Mouse (Mus musculus) kidney, embryonic 16.5 days (tissue): ENCODE measurements around the gene Slit3. TPM values are rescaled to one million over a fixed set of nuclear protein-coding genes. Genes with fewer than 3 reads are reported as not detected.

ENCODE experiments used
- ATAC-seq: fragments of 200-750 bp; cut with Nextera tagmentation; 2 replicates; pipeline ENCODE4 v1.8.0; 2017; ENCODE audit warnings: moderate TSS enrichment; ENCODE audit not compliant: low FRiP score, low TSS enrichment
- H3K27ac ChIP-seq: fragments of 300-500 bp; sonication (generic); 2 replicates; pipeline ENCODE4 v1.5.1; 2014; ENCODE audit warnings: low read length
- H3K27me3 ChIP-seq: fragments of 300-500 bp; sonication (generic); 2 replicates; pipeline ENCODE4 v1.6.1; 2014; ENCODE audit warnings: low read length, control low read depth, mixed read lengths; ENCODE audit not compliant: insufficient read depth
- H3K36me3 ChIP-seq: fragments of 300-500 bp; sonication (generic); 2 replicates; pipeline ENCODE4 v1.6.1; 2014; ENCODE audit warnings: low read length, control low read depth, mixed read lengths; ENCODE audit not compliant: insufficient read depth
- H3K4me1 ChIP-seq: fragments of 300-500 bp; sonication (generic); 2 replicates; pipeline ENCODE4 v1.6.1; 2014; ENCODE audit warnings: low read length, control low read depth, mixed read lengths; ENCODE audit not compliant: insufficient read depth
- H3K4me2 ChIP-seq: fragments of 300-500 bp; sonication (generic); replicated peaks from 2 replicates; pipeline ENCODE4 v1.6.1; 2014; ENCODE audit warnings: low read depth, low read length
- H3K4me3 ChIP-seq: fragments of 300-500 bp; sonication (generic); 2 replicates; pipeline ENCODE4 v1.5.1; 2014; ENCODE audit warnings: mild to moderate bottlenecking, low read length
- H3K9ac ChIP-seq: fragments of 300-500 bp; sonication (generic); replicated peaks from 2 replicates; pipeline ENCODE4 v1.6.1; 2014; ENCODE audit warnings: low read length
- H3K9me3 ChIP-seq: fragments of 300-500 bp; sonication (generic); 2 replicates; pipeline ENCODE4 v1.6.1; 2016; ENCODE audit warnings: low read length, control low read depth
- WGBS: fragments of 180-500 bp; shearing (Covaris S2); extraction: QIAGEN DNeasy Blood & Tissue Kit; methylation state at CpG from one replicate; pipeline ENCODE4 v1.1.7; 2014; 5-methylcytosine and 5-hydroxymethylcytosine counted together
- polyA plus RNA-seq: library from polyadenylated mRNA; unstranded; fragments of >200 nt; fragmentation: Nextera tagmentation; extraction: Ambion mirVana; gene quantifications from 2 replicates; pipeline ENCODE4 v1.2.1, GENCODE M21; 2015

Slit3 gene
- polyA plus RNA-seq, 1 experiment from 2014 or later: 8.3 TPM

DNA sequence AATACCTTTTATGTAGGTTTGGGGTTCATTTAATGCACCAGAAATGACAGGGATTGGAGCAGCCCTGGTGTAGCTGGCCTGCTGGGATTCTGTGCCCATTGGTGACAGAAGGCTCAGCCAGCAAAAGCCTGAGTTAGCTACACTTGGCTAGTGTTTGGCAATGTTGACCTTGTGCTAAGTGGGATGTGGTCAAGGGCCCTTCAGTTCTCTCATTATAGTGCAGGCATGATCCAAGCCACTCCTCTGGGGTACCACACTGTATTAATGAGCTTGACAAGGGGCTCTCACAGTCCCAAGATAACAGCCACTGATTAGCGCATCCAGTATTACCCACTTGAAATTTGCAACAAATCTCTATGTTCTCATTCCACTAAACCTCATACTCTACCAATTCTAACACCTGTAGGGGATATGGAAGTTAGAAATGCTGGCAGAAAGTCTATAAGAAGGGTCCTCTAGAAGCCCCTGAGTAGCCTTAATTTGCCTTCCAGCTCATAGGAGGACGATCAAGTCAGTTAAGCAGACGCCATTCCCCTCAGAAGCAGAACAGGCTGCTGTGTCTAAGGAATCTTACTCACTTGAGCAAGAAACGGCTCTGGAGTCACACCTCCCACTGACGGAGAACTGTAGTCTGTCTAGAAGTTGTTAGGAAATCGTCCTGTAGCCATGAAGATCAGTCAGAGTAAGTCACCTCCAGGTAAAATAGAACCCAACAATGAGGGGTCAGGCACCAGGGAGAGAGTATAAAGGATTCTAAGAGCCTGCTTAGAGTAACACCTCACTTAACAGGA, 448.3 kb downstream of the Slit3 start:
- H3K27me3 ChIP-seq: peaks cover 4% of the 10 kb centered on the region; the same call in 1 of the 2 replicates
- H3K4me3 ChIP-seq: no peak overlapping the region
- no peak for ATAC-seq
- H3K4me1 ChIP-seq: peaks cover 9% of the 10 kb centered on the region
- H3K9me3 ChIP-seq: no peaks in the 10 kb centered on the region
- 69% methylated on average over 6 of the region's 6 CpGs for WGBS
- no peak overlapping the region for H3K9ac ChIP-seq
- H3K36me3 ChIP-seq: no peaks in the 10 kb centered on the region
- no peak overlapping the region for H3K4me2 ChIP-seq
- no peak overlapping the region for H3K27ac ChIP-seq

DNA sequence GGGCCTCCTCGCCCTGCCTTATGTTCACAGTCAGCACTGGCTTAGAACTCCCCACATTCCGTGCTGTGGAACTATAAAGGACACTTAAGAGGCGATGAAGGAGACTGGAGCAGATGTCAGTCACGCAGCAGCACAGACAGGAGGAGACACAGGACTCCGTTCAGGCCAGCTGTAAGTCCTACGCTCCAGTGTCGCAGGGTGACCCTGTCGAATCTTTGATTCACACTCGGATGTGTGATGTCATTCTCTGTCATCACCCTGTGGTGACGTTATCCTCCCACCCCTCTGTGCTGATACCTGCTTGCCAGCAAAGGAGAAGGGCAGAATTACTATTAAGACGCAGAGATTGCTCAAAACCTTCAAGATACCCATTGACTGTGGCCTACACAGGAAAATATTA, 448.9 kb downstream of the Slit3 start:
- Histone ChIP-seq H3K9me3 (no peaks in the 10 kb centered on the region), H3K4me2 (no peak overlapping the region), H3K36me3 (no peaks in the 10 kb centered on the region), H3K4me3 (no peak overlapping the region), H3K9ac (no peak overlapping the region), H3K27me3 (0 out of 2 replicates have a peak, but pooled peaks cover under 1% of the 10 kb centered on the region), H3K27ac (no peak overlapping the region), H3K4me1 (peaks cover 8% of the 10 kb centered on the region)
- 72% methylated on average over 11 of the region's 11 CpGs for WGBS
- ATAC-seq: no peak

DNA sequence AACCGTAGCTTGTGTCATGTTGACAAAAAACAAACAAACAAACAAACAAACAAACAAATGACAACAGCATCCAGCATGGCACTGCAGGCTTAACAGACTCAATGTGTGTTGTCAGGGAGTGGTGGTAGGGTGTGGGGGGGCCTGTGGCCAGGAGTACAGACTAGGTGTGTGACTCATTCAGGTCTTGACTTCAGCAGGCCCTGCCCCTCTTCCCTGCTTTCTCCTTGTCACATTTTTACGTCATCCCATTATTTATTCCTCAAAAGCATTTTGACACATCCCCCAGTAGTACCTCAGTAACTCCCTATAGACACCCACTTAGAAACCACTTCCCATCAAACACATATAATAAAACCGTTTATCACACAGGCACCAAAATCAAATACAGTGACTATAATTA, 450.9 kb downstream of the Slit3 start:
- H3K9ac ChIP-seq: no peak overlapping the region
- H3K36me3 ChIP-seq: no peaks in the 10 kb centered on the region
- no peaks in the 10 kb centered on the region for H3K9me3 ChIP-seq
- H3K4me3 ChIP-seq: no peak overlapping the region
- no peak overlapping the region for H3K4me2 ChIP-seq
- 81% methylated on average over 3 of the region's 3 CpGs for WGBS
- H3K27ac ChIP-seq: no peak overlapping the region
- ATAC-seq: no peak
- no peaks in the 10 kb centered on the region for H3K4me1 ChIP-seq
- no peaks in the 10 kb centered on the region for H3K27me3 ChIP-seq

DNA sequence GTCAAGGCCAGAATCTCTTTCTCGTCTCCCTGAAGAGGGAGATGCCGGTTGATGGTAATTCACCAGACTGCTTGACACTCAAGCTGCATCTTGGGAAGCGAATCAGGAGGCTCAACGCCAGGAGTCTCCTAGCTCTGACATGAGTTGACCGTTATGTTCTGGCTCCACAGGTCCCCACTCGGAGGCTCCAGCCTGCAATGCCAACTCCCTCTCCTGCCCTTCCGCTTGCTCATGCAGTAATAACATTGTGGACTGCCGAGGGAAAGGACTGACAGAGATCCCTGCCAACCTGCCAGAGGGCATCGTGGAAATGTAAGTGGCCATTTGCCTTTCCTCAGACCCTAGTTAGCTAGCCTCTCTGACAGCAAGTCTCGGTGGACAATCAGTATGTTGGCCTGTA, 457.8 kb downstream of the Slit3 start:
- Histone ChIP-seq H3K4me3 (no peak overlapping the region), H3K4me2 (no peak overlapping the region), H3K9ac (no peak overlapping the region), H3K9me3 (no peaks in the 10 kb centered on the region), H3K27me3 (no peaks in the 10 kb centered on the region), H3K4me1 (no peaks in the 10 kb centered on the region), H3K36me3 (no peaks in the 10 kb centered on the region), H3K27ac (no peak overlapping the region)
- 86% methylated on average over 10 of the region's 10 CpGs for WGBS
- ATAC-seq: no peak

DNA sequence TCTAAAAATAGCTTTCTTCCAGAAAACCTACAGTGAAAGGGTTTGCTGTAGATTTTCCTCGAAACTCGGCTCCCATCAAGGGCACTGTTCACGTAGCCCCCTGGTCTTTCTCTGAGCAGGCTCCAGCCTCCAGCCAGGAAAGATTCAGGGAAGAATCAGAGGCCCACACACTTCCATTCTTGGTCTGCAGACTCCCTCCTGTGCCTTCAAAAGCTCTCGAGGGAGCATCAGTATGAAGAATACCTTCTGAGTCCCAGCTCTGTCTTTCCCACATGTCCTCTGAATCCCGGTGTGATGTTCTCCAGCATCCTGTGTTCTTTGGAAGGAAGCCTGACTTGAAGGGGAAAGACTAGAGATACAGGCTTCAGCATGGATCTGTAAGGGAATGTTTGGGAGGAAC, 461.6 kb downstream of the Slit3 start:
- no peak overlapping the region for H3K9ac ChIP-seq
- H3K9me3 ChIP-seq: no peaks in the 10 kb centered on the region
- 78% methylated on average over 5 of the region's 5 CpGs for WGBS
- H3K27me3 ChIP-seq: no peaks in the 10 kb centered on the region
- no peak overlapping the region for H3K27ac ChIP-seq
- no peak overlapping the region for H3K4me2 ChIP-seq
- no peak overlapping the region for H3K4me3 ChIP-seq
- no peaks in the 10 kb centered on the region for H3K36me3 ChIP-seq
- H3K4me1 ChIP-seq: no peaks in the 10 kb centered on the region
- ATAC-seq: no peak

DNA sequence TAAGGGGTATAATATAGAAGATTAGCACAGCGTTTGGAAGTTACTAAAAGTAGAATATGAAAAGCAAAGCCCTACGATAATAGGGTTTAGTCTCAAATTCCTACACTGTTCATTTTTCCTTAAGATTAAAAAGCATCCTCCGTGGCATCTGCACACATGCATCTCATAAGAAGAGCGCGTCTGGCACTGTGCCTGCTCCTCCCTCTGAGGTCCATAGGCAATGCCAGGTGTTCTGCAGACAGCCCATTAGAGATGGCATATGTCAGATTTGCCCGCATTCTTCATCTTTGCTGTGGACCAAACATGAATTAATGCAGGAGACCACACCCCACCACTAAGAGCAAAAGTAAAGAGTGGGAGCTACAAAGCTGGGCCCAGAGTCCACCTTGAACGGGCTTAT, 462.6 kb downstream of the Slit3 start:
- Histone ChIP-seq H3K4me3 (no peak overlapping the region), H3K27me3 (0 out of 2 replicates have a peak, but pooled peaks cover 6% of the 10 kb centered on the region), H3K9me3 (no peaks in the 10 kb centered on the region), H3K9ac (no peak overlapping the region), H3K4me2 (no peak overlapping the region), H3K27ac (no peak overlapping the region), H3K36me3 (no peaks in the 10 kb centered on the region), H3K4me1 (no peaks in the 10 kb centered on the region)
- no peak for ATAC-seq
- 90% methylated on average over 7 of the region's 7 CpGs for WGBS

DNA sequence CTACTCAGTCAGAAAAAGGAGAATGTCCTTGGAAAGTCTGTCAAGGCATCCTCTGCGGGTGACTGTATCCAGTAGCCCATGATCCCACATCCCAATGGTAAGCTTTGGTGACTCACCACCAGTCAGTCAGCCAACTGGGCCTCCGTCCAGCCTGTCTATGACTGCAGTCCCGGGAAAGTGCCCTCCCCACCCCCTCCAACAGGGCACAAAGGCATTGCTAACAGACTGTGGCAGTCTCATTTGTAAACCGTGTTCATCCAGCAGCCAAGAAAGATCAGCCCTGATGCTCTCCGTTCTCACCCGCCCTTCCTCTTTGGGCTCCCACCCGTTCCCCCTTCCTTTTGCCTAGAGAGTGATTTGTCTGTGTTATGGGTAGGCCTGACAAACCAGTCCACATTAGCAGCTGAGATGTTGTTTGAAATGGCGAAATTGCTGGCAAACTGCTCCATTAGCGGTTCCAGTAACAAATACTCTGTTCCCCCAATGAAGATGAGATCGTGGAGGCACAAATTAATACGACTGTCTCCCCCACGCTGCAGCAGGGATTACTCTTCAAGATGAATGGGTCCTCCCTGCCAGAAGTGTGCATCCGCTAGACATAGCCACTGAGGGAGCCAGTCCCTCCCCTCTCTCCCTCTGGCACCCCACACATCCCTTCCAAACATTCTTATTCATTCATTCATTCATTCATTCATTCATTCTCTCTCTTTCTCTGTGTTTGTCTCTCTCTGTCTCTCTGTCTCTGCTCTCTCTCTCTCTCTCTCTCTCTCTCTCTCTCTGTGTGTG, 466.3 kb downstream of the Slit3 start:
- WGBS: 70% methylated on average over 13 of the region's 13 CpGs
- Histone ChIP-seq H3K4me2 (no peak overlapping the region), H3K9me3 (no peaks in the 10 kb centered on the region), H3K4me1 (no peaks in the 10 kb centered on the region), H3K27ac (no peak overlapping the region), H3K36me3 (no peaks in the 10 kb centered on the region), H3K4me3 (no peak overlapping the region), H3K27me3 (0 out of 2 replicates have a peak, but pooled peaks cover 6% of the 10 kb centered on the region), H3K9ac (no peak overlapping the region)
- ATAC-seq: no peak

DNA sequence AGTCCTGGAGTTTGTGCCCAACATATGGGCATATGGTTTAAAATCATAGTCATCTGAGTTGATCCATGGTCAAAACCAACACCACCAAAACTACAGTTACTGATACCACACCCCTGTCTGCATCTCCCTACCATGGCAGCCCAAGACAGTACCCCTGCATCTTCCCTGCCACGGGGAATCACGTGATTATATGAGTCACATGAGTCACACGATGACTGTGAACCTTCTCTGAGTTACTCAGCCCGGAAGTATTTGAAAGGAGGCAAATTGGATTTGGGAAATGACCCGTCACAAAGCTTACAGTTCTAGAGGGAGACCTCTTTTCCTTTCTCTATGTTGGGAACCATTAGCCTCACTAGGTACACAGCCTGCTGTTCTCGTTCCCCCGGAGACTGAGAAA, 468.9 kb downstream of the Slit3 start:
- 84% methylated on average over 7 of the region's 7 CpGs for WGBS
- peaks cover 13% of the 10 kb centered on the region for H3K4me1 ChIP-seq
- no peak overlapping the region for H3K4me2 ChIP-seq
- H3K27me3 ChIP-seq: 0 out of 2 replicates have a peak, but pooled peaks cover 6% of the 10 kb centered on the region
- ATAC-seq: no peak
- H3K4me3 ChIP-seq: no peak overlapping the region
- no peaks in the 10 kb centered on the region for H3K36me3 ChIP-seq
- H3K27ac ChIP-seq: no peak overlapping the region
- no peaks in the 10 kb centered on the region for H3K9me3 ChIP-seq
- no peak overlapping the region for H3K9ac ChIP-seq

DNA sequence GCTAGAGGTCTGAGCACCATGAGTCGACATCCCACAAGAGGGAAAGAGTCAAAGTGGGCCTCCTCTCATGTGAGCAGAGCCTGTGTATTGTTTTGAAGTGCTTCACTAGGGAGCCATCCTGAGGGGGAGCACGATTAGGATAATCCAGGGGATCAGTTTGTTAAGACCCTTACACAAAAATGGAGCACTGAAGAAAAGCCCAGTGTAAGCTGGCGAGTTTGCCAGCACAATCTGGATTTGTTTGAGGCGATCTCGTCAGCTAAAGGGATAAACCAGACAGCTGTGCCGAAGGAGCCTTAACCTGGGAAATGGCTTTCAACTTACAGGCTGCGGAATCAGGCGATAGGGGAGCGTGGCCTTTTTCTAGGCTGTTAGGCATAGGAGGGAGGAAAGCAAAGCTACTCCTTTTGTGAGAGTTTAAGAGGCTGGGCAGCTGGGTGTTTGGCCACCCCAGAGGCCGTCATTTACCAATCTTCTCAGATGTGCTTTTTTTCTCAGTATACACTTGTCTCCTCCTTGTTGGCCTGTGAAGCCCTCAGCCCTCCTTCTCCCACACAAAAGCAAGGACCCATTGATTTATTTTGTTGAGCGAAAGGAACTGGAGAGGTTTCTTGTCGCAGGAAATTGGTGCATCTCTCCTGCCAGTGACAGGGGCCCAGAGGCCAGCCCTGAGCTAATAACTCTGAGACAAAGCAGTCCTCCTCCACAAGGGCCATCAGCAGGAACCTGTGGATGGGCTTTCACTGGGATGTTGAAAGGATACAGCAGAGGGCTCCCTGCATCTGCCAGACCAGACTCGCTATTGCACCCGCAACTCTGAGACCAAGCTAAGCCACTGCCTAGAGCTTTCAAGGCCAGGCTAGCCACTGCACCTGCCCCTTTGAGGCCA, 472.4 kb downstream of the Slit3 start:
- ATAC-seq: peak; percentile 86
- no peaks in the 10 kb centered on the region for H3K36me3 ChIP-seq
- H3K9ac ChIP-seq: no peak overlapping the region
- H3K27me3 ChIP-seq: 0 out of 2 replicates have a peak, but pooled peaks cover 2% of the 10 kb centered on the region
- H3K9me3 ChIP-seq: no peaks in the 10 kb centered on the region
- H3K4me3 ChIP-seq: no peak overlapping the region
- no peak overlapping the region for H3K4me2 ChIP-seq
- peaks cover 17% of the 10 kb centered on the region for H3K4me1 ChIP-seq
- H3K27ac ChIP-seq: no peak overlapping the region
- WGBS: 39% methylated on average over 14 of the region's 14 CpGs
